Mouse (Mus musculus) left cerebral cortex, postnatal 4 days (tissue): ENCODE measurements around the gene Atp7a. TPM values are rescaled to one million over a fixed set of nuclear protein-coding genes. Genes with fewer than 3 reads are reported as not detected.
A peak's percentile ranks its signal among the peaks of the same experiment; 100 is the strongest.

Experiments used
- DNase-seq: peaks from one replicate; pipeline ENCODE4 v3.0.0-alpha.2; 2022
- intact Hi-C: fragments of 180-260 bp; cut with DNase I; formaldehyde crosslinking; loops from one replicate; pipeline ENCODE4 v1.15.1; 2025
- total RNA-seq, 2 experiments: library from RNA; stranded (reverse); gene quantifications; 2 replicates each; pipeline ENCODE4 v1.2.3; 2021

Gene Atp7a
- total RNA-seq, 2 experiments from 2014 or later, result 12.1 to 14.2 TPM

DNA sequence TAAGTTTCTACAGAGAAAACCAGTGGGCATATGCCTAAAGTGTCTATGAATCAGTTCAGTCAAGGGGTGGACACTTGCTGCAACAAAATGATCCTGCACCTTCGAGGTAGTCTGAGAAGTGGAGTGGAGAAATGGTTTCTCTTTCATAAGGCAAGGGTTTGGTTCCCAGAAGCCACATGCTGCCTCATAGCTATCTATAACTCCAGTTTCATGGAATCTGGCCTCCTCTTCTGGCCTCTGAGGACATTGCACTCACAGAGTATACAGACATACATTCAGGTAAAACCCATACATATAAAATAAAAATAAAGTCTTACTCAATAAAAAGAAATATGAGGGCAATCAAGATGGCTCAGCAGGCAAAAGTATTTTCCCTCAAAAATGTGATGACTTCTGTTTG is 138.0 kb downstream of the Atp7a start:
- intact Hi-C loops, result no loop called here
- no peak for DNase-seq

GRCm38 (mm10) chrX:106171106-106171852 is 144.2 kb downstream of the Atp7a start:
- intact Hi-C loops, result loop anchor here (2.0 kb wide), 1 partner anchor 146 kb away; no protein-coding TSS in a partner anchor
- peak; percentile 69 for DNase-seq

DNA sequence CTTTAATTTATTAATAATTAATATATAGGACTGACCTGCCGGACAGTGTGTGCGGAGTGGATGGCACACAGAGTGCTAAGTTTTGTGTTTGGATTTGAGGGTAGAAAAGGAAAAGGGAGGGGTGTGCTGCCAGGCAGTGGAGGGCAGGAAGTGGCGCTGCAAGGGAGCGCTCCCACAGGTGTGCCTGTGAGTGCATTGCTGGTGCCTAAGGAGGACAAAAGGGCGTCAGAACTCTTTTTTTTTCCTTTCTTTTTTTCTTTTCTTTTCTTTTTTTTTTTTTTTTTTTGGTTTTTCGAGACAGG is 144.7 kb downstream of the Atp7a start:
- no peak for DNase-seq
- intact Hi-C loops, result loop anchor here (2.0 kb wide), 1 partner anchor 147 kb away; no protein-coding TSS in a partner anchor

Other genes with a start within 250 kb of the Atp7a start
- gene Atrx, start 97.9 kb upstream of the Atp7a start, total RNA-seq, result 100 to 1,000 TPM; 265 to 275 TPM
- gene Magt1, start 15.4 kb upstream of the Atp7a start, total RNA-seq, result 10 to 100 TPM; 15.7 to 16.2 TPM
- 100 to 1,000 TPM; 270 to 271 TPM for gene Cox7b, start 11.6 kb upstream of the Atp7a start, total RNA-seq
- gene Tlr13, start 115.9 kb downstream of the Atp7a start, total RNA-seq, result under 1 TPM; 0.36 to 0.60 TPM
- 100 to 1,000 TPM; 211 to 234 TPM for gene Pgk1, start 159.8 kb downstream of the Atp7a start, total RNA-seq
- 10 to 100 TPM; 19.0 to 19.6 TPM for gene Taf9b, start 193.9 kb downstream of the Atp7a start, total RNA-seq
- gene Fnd3c2, start 228.1 kb downstream of the Atp7a start, total RNA-seq, result not detected